Mouse (Mus musculus): Measurements from ENCODE around the gene Olfr1311. TPM values are rescaled to one million over a fixed set of nuclear protein-coding genes. Genes with fewer than 3 reads are reported as not detected.
"Not testable (repeated sequence)": the region's sequence is repeated elsewhere in the genome, so short reads cannot be mapped to it uniquely, and the experiment has no call there.

Olfr1311 gene
- polyA plus RNA-seq (2012; rRNA removed), result not detected in 2 replicates

DNA sequence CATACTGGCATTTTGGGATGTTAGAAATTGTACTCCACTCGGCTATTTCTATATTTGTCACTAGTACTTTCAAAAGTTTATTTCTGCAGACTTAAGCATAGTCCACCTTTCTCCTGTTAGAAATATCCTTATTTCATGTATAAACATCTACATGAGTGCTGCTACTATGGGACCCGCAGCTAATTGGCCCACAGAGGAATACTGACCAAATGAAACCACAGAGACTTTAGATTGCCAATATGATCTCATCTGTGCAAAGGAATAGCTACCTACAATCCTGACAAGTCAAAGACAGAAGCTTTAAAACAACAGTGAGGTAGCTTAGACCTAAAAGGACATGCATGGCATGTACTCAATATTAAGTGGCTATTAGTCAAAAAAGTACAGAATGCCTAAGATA lies at the start of gene Olfr1311:
TSS of gene Olfr1311 (minus strand) at position 101 of the 400 bp plus-strand sequence.
- WGBS, result 91% methylated on average over 2 of the region's 2 CpGs
- Histone ChIP-seq H3K27ac (ENCODE audit: insufficient read depth, low read depth, low read length) (no peak within 1 kb of the TSS), H3K36me3 (ENCODE audit: control insufficient read depth, insufficient read depth, low read length) (no peaks in the 10 kb centered on the region), H3K4me3 (ENCODE audit: low read depth, low read length) (no peak within 1 kb of the TSS), H3K27me3 (ENCODE audit: control insufficient read depth, insufficient read depth, low read length) (no peaks in the 10 kb centered on the region), H3K4me1 (ENCODE audit: control insufficient read depth, insufficient read depth, insufficient read length, low read length) (no peaks in the 10 kb centered on the region)
- TF ChIP-seq CTCF (IDR thresholded peaks at IDR 0.05; ENCODE audit: extremely low read depth, insufficient read length, insufficient replicate concordance, low read depth, low read length) (no peak), POLR2A (IDR thresholded peaks at IDR 0.05; ENCODE audit: low read depth, low read length) (no peak)

DNA sequence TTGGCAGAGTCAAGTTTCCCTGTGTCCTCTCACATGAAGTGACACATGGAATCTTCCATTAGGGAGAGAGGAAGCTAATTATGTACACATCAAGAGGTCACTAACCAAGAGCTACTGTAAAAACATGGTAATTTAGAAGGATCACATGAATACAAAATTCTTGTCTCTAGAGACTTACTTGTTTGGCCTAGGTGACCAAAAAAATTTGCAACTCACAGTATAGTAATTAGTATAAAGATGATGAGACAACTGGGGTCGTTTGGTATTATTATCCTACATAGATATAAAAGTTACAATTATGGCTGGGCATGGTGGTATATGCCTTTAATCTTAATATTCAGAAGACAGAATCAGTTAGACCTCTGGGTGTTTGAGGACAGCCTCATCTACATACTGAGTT lies 25.9 kb upstream of the Olfr1311 start, which contains the start of gene Olfr1312:
TSS of gene Olfr1312 (minus strand) at position 101 of the 400 bp plus-strand sequence.
- WGBS, result 17% methylated on average over 1 of the region's 1 CpGs
- no peaks in the 10 kb centered on the region for H3K36me3 ChIP-seq (ENCODE audit: control insufficient read depth, insufficient read depth, low read length)

DNA sequence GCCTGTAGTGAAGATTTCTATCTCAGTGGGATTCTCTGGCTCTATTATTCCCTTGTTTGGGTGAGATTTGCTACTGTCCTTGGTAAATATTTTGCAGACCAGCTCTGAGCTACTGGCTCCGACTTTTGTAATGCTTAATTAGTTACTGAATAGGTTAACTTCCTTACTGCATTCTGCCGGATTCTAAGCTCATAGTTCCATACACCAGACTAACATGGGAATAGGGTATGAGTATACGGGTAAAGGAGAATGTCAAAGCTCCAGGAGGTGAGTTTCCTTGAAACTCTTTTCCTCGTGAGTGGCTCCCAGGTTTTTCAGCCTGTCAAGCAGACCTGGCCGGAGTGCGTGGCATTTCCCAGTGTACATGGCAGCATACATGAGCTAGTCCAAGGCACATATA lies 2.8 kb upstream of the Olfr1311 start:
- H3K27me3 ChIP-seq (ENCODE audit: control insufficient read depth, insufficient read depth, low read length); H3K4me3 ChIP-seq (ENCODE audit: low read depth, low read length); H3K4me1 ChIP-seq (ENCODE audit: control insufficient read depth, insufficient read depth, insufficient read length, low read length); H3K36me3 ChIP-seq (ENCODE audit: control insufficient read depth, insufficient read depth, low read length); H3K27ac ChIP-seq (ENCODE audit: insufficient read depth, low read depth, low read length): not testable (repeated sequence)
- 46% methylated on average over 6 of the region's 6 CpGs for WGBS

More for the DNA sequence above, 25.9 kb upstream of the Olfr1311 start, which contains the start of gene Olfr1312:
- no peak for TF ChIP-seq POLR2A (IDR thresholded peaks at IDR 0.05; ENCODE audit: low read depth, low read length)
- TF ChIP-seq CTCF (IDR thresholded peaks at IDR 0.05; ENCODE audit: extremely low read depth, insufficient read length, insufficient replicate concordance, low read depth, low read length), result no peak
- Histone ChIP-seq H3K4me1 (ENCODE audit: control insufficient read depth, insufficient read depth, insufficient read length, low read length) (no peaks in the 10 kb centered on the region), H3K4me3 (ENCODE audit: low read depth, low read length) (no peak within 1 kb of the TSS), H3K27me3 (ENCODE audit: control insufficient read depth, insufficient read depth, low read length) (no peaks in the 10 kb centered on the region), H3K27ac (ENCODE audit: insufficient read depth, low read depth, low read length) (no peak within 1 kb of the TSS)

DNA sequence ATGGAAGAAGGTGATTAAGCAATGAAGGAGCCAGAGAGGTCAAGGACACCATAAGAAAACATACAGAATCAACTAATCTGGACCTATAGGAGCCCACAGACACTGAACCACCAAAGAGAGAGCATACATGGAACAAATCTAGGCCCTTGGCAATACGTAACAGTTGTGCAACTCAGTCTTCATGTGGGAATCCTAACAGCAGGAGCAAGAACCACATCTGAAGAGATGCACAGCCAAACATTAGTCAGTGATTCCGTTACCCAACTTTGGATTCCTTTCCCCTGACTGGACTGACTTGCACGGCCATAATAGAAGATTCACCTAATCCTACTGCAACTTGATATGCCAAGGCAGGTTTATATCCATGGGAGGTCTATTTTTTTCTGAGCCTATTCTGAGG lies 9.3 kb downstream of the Olfr1311 start:
- Histone ChIP-seq H3K4me3 (ENCODE audit: low read depth, low read length) (no peak overlapping the region), H3K27ac (ENCODE audit: insufficient read depth, low read depth, low read length) (no peak overlapping the region), H3K4me1 (ENCODE audit: control insufficient read depth, insufficient read depth, insufficient read length, low read length) (no peaks in the 10 kb centered on the region), H3K36me3 (ENCODE audit: control insufficient read depth, insufficient read depth, low read length) (no peaks in the 10 kb centered on the region), H3K27me3 (ENCODE audit: control insufficient read depth, insufficient read depth, low read length) (no peaks in the 10 kb centered on the region)
- 82% methylated on average over 3 of the region's 3 CpGs for WGBS
- TF ChIP-seq CTCF (IDR thresholded peaks at IDR 0.05; ENCODE audit: extremely low read depth, insufficient read length, insufficient replicate concordance, low read depth, low read length) (no peak), POLR2A (IDR thresholded peaks at IDR 0.05; ENCODE audit: low read depth, low read length) (no peak)

DNA sequence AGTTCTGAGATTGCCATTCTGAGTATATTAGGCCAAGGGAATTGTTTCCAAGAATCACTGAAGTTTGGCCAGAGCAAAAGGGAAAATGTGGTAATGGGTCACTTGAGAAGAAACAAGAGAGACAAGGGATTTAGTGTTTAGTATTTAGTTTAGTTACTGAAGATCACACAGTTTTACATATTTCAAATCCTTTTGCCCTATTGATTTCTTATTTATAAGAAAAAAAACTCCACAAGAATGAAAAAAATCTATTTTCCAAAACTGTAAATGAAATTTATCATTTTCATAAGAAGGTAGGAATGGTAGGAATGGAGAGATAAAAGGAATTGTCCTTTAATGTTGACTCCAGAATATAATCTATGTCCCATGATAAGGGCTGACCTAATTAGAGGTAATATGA lies 11.6 kb downstream of the Olfr1311 start, which contains the start of gene Olfr1310:
TSS of gene Olfr1310 (minus strand) at position 101 of the 400 bp plus-strand sequence.
- Histone ChIP-seq H3K27me3 (ENCODE audit: control insufficient read depth, insufficient read depth, low read length) (no peaks in the 10 kb centered on the region), H3K27ac (ENCODE audit: insufficient read depth, low read depth, low read length) (no peak within 1 kb of the TSS), H3K4me3 (ENCODE audit: low read depth, low read length) (no peak within 1 kb of the TSS), H3K36me3 (ENCODE audit: control insufficient read depth, insufficient read depth, low read length) (no peaks in the 10 kb centered on the region), H3K4me1 (ENCODE audit: control insufficient read depth, insufficient read depth, insufficient read length, low read length) (no peaks in the 10 kb centered on the region)
- no peak for TF ChIP-seq CTCF (IDR thresholded peaks at IDR 0.05; ENCODE audit: extremely low read depth, insufficient read length, insufficient replicate concordance, low read depth, low read length)
- no peak for TF ChIP-seq POLR2A (IDR thresholded peaks at IDR 0.05; ENCODE audit: low read depth, low read length)

DNA sequence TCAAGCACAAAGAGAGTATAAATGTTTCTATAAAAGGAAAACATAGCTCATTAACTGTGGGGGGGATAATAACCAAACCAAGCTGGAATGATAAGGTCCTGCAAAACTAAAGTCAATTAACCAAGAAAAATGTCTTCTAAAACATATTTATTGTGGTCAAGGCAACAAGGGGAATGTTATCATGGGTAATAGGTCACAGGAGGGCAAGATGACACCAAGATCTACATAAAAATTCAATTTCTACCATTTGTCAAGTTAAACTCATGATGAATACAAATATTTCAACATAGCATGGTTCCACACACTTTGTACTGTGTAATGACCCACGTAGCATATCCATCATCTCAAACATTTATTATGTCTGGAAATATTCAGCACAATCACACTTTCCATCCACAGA lies 34.0 kb downstream of the Olfr1311 start, which contains the start of gene Olfr1309:
TSS of gene Olfr1309 (minus strand) at position 101 of the 400 bp plus-strand sequence.
- WGBS, result 48% methylated on average over 1 of the region's 1 CpGs
- TF ChIP-seq CTCF (IDR thresholded peaks at IDR 0.05; ENCODE audit: extremely low read depth, insufficient read length, insufficient replicate concordance, low read depth, low read length) (no peak), POLR2A (IDR thresholded peaks at IDR 0.05; ENCODE audit: low read depth, low read length) (no peak)
- no peaks in the 10 kb centered on the region for H3K4me1 ChIP-seq (ENCODE audit: control insufficient read depth, insufficient read depth, insufficient read length, low read length)

More for the DNA sequence above, 34.0 kb downstream of the Olfr1311 start, which contains the start of gene Olfr1309:
- H3K27ac ChIP-seq (ENCODE audit: insufficient read depth, low read depth, low read length), result no peak within 1 kb of the TSS
- no peaks in the 10 kb centered on the region for H3K36me3 ChIP-seq (ENCODE audit: control insufficient read depth, insufficient read depth, low read length)
- no peak within 1 kb of the TSS for H3K4me3 ChIP-seq (ENCODE audit: low read depth, low read length)
- H3K27me3 ChIP-seq (ENCODE audit: control insufficient read depth, insufficient read depth, low read length), result no peaks in the 10 kb centered on the region

Other genes with a start within 250 kb of the Olfr1311 start
- not detected in 2 replicates for gene Olfr1302, start 247.0 kb downstream of the Olfr1311 start, polyA plus RNA-seq (2012; rRNA removed)
- gene Olfr1303, start 204.1 kb downstream of the Olfr1311 start, polyA plus RNA-seq (2012; rRNA removed), result not detected in 2 replicates
- not detected in 2 replicates for gene Olfr1305, start 147.3 kb downstream of the Olfr1311 start, polyA plus RNA-seq (2012; rRNA removed)
- not detected in 2 replicates for gene Olfr1306, start 108.1 kb downstream of the Olfr1311 start, polyA plus RNA-seq (2012; rRNA removed)
- not detected in 2 replicates for gene Olfr1307, start 75.0 kb downstream of the Olfr1311 start, polyA plus RNA-seq (2012; rRNA removed)
- gene Olfr1308, start 59.5 kb downstream of the Olfr1311 start, polyA plus RNA-seq (2012; rRNA removed), result not detected in 2 replicates
- not detected in 2 replicates for gene Olfr1309, start 34.1 kb downstream of the Olfr1311 start, polyA plus RNA-seq (2012; rRNA removed)
- not detected in 2 replicates for gene Olfr1310, start 11.7 kb downstream of the Olfr1311 start, polyA plus RNA-seq (2012; rRNA removed)
- not detected in 2 replicates for gene Olfr1312, start 25.8 kb upstream of the Olfr1311 start, polyA plus RNA-seq (2012; rRNA removed)
- gene Olfr1313, start 53.4 kb upstream of the Olfr1311 start, polyA plus RNA-seq (2012; rRNA removed), result not detected in 2 replicates
- not detected in 2 replicates for gene Olfr1314, start 72.4 kb upstream of the Olfr1311 start, polyA plus RNA-seq (2012; rRNA removed)
- not detected in 2 replicates for gene Olfr1315-ps1, start 91.0 kb upstream of the Olfr1311 start, polyA plus RNA-seq (2012; rRNA removed)
- gene Olfr1316, start 110.6 kb upstream of the Olfr1311 start, polyA plus RNA-seq (2012; rRNA removed), result not detected in 2 replicates
- gene Olfr1317, start 115.9 kb upstream of the Olfr1311 start, polyA plus RNA-seq (2012; rRNA removed), result not detected in 2 replicates
- not detected in 2 replicates for gene Olfr1318, start 129.8 kb upstream of the Olfr1311 start, polyA plus RNA-seq (2012; rRNA removed)
- 28.5 and 38.7 TPM in 2 replicates for gene Lpcat4, start 215.1 kb upstream of the Olfr1311 start, polyA plus RNA-seq (2012; rRNA removed)
- not detected in 2 replicates for gene Nutm1, start 234.9 kb upstream of the Olfr1311 start, polyA plus RNA-seq (2012; rRNA removed)
- 19.4 and 20.3 TPM in 2 replicates for gene Nop10, start 237.5 kb upstream of the Olfr1311 start, polyA plus RNA-seq (2012; rRNA removed)
- 7.6 and 17.6 TPM in 2 replicates for gene Slc12a6, start 241.4 kb upstream of the Olfr1311 start, polyA plus RNA-seq (2012; rRNA removed)
- not detected in 2 replicates for gene Gm21985, start 241.9 kb upstream of the Olfr1311 start, polyA plus RNA-seq (2012; rRNA removed)